Comparison of ENCODE assay signal across 9 mouse cellular contexts in the genomic region with DNA sequence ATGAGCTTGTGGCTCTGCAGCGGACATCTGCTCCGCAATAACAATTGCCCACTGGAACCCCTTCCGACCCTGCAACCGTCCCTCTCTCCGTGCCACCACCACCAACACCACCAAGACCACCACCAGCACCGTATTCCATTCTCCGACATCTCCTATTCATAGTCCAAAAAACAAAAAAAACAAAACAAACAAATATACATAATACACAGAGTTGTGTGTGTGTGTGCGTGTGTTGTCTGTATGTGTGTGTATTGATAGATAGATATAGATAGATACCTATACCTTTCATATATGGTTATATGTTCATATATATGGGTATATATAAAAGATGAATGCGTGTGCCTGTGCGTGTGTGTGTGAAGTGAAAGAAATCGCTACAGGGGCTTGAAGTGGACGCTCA. TPM values are rescaled to one million over a fixed set of nuclear protein-coding genes. Genes with fewer than 3 reads are reported as not detected.
DNase-seq lines count a peak whose midpoint lies in the region; ATAC-seq and TF ChIP-seq lines count a peak whose summit lies in the region.
"Not testable (repeated sequence)": the region's sequence is repeated elsewhere in the genome, so short reads cannot be mapped to it uniquely, and the experiment has no call there.
"Had no signal": no experiment of that assay in that cellular context is flagged by ENCODE, and none has a peak within 500 bp of the region (broad histone marks: within the 10 kb centered on the region; RNA-seq: fewer than 3 reads in every experiment).

No protein-coding gene starts in this region.

- H3K9me3 ChIP-seq in embryonic facial prominence, embryonic 10.5 days; forebrain, embryonic 14.5 days (replicated peaks; ENCODE audit: control insufficient read depth, low read length); heart, embryonic 14.5 days (ENCODE audit: control insufficient read depth, low read length); hindbrain, embryonic 15.5 days; kidney, embryonic 16.5 days (ENCODE audit: low read length); lung, embryonic 14.5 days (ENCODE audit: low read depth, low read length); midbrain, embryonic 15.5 days; stomach, embryonic 14.5 days (ENCODE audit: control insufficient read depth, low read depth, low read length): not testable (repeated sequence)

- H3K4me2 ChIP-seq in forebrain, embryonic 14.5 days (ENCODE audit: low read length): 0 out of 2 replicates have a peak overlapping the region, but pooled peaks have one; percentile 28
- peak overlapping the region; percentile 46 for H3K4me2 ChIP-seq in heart, embryonic 14.5 days (ENCODE audit: low read length)
- H3K4me2 ChIP-seq in hindbrain, embryonic 15.5 days: peak overlapping the region; percentile 47
- H3K4me2 ChIP-seq in kidney, embryonic 16.5 days (replicated peaks; ENCODE audit: low read depth, low read length): peak overlapping the region; percentile 30; the same call in 1 of the 2 replicates
- H3K4me2 ChIP-seq in lung, embryonic 14.5 days: peak overlapping the region; percentile 39; the same call in 1 of the 2 replicates
- H3K4me2 ChIP-seq in midbrain, embryonic 15.5 days: peak overlapping the region; percentile 44
- H3K4me2 ChIP-seq in stomach, embryonic 14.5 days (replicated peaks; ENCODE audit: low read depth, low read length): 0 out of 2 replicates have a peak overlapping the region, but pooled peaks have one; percentile 5

- H3K4me1 ChIP-seq in embryonic facial prominence, embryonic 10.5 days; forebrain, embryonic 14.5 days (ENCODE audit: control insufficient read depth, insufficient read depth, low read length); heart, embryonic 14.5 days (ENCODE audit: control insufficient read depth in 2 of 2, insufficient read depth in 2 of 2, low read length in 2 of 2); hindbrain, embryonic 15.5 days (replicated peaks); kidney, embryonic 16.5 days (ENCODE audit: insufficient read depth, low read length); lung, embryonic 14.5 days (ENCODE audit: insufficient read depth); midbrain, embryonic 15.5 days; stomach, embryonic 14.5 days (ENCODE audit: control insufficient read depth, insufficient read depth, low read length): not testable (repeated sequence)

- ATAC-seq in forebrain, embryonic 14.5 days; heart, embryonic 14.5 days (ENCODE audit: insufficient number of reproducible peaks, insufficient read depth, low FRiP score, low read depth); hindbrain, embryonic 15.5 days (ENCODE audit: low FRiP score, low read depth); kidney, embryonic 16.5 days (ENCODE audit: low FRiP score, low TSS enrichment); lung, embryonic 14.5 days (ENCODE audit: insufficient read depth); midbrain, embryonic 15.5 days (replicated peaks); stomach, embryonic 14.5 days (ENCODE audit: insufficient number of reproducible peaks, insufficient read depth, low FRiP score, low read depth): not testable (repeated sequence)

- DNase-seq in embryonic facial prominence, embryonic 10.5 days (ENCODE audit: low spot score); forebrain, embryonic 14.5 days (ENCODE audit: low spot score); lung, embryonic 14.5 days: not testable (repeated sequence)

- H3K9ac ChIP-seq in forebrain, embryonic 14.5 days (ENCODE audit: low read length); heart, embryonic 14.5 days (ENCODE audit: low read length); hindbrain, embryonic 15.5 days; kidney, embryonic 16.5 days (replicated peaks; ENCODE audit: low read length); lung, embryonic 14.5 days; midbrain, embryonic 15.5 days; stomach, embryonic 14.5 days (replicated peaks; ENCODE audit: low read depth, low read length): not testable (repeated sequence)

- peaks cover 51% of the 10 kb centered on the region for H3K27me3 ChIP-seq in embryonic facial prominence, embryonic 10.5 days (replicated peaks; ENCODE audit: low read depth, poor library complexity, severe bottlenecking)
- peaks cover 15% of the 10 kb centered on the region for H3K27me3 ChIP-seq in forebrain, embryonic 14.5 days (replicated peaks; ENCODE audit: control insufficient read depth, insufficient read depth, low read length)
- H3K27me3 ChIP-seq in heart, embryonic 14.5 days (ENCODE audit: control insufficient read depth, insufficient read depth, low read length): peaks cover 11% of the 10 kb centered on the region
- peaks cover 21% of the 10 kb centered on the region for H3K27me3 ChIP-seq in hindbrain, embryonic 15.5 days
- peaks cover 21% of the 10 kb centered on the region for H3K27me3 ChIP-seq in kidney, embryonic 16.5 days (ENCODE audit: insufficient read depth, low read length)
- peaks cover 24% of the 10 kb centered on the region for H3K27me3 ChIP-seq in lung, embryonic 14.5 days (ENCODE audit: insufficient read depth, low read length)
- peaks cover 20% of the 10 kb centered on the region for H3K27me3 ChIP-seq in midbrain, embryonic 15.5 days (replicated peaks)
- not testable (repeated sequence) for H3K27me3 ChIP-seq in stomach, embryonic 14.5 days (ENCODE audit: control insufficient read depth, insufficient read depth, low read length)

- H3K36me3 ChIP-seq in embryonic facial prominence, embryonic 10.5 days (replicated peaks); forebrain, embryonic 14.5 days (ENCODE audit: control insufficient read depth, insufficient read depth, low read length); heart, embryonic 14.5 days (ENCODE audit: control insufficient read depth, insufficient read depth, low read length); hindbrain, embryonic 15.5 days; kidney, embryonic 16.5 days (ENCODE audit: insufficient read depth, low read length); lung, embryonic 14.5 days (ENCODE audit: insufficient read depth); midbrain, embryonic 15.5 days (replicated peaks); stomach, embryonic 14.5 days (ENCODE audit: control insufficient read depth, insufficient read depth, low read length): not testable (repeated sequence)

- not testable (repeated sequence) for H3K27ac ChIP-seq in embryonic facial prominence, embryonic 10.5 days (replicated peaks); forebrain, embryonic 14.5 days (ENCODE audit: low read depth, low read length); heart, embryonic 14.5 days (replicated peaks in 1 of 2; ENCODE audit: control insufficient read depth in 1 of 2, insufficient read depth in 1 of 2, low read depth in 2 of 2, low read length in 2 of 2); hindbrain, embryonic 15.5 days (replicated peaks); kidney, embryonic 16.5 days (ENCODE audit: low read length); lung, embryonic 14.5 days (ENCODE audit: low read depth); midbrain, embryonic 15.5 days; stomach, embryonic 14.5 days (ENCODE audit: low read length)

- peak overlapping the region; percentile 27; the same call in 1 of the 2 replicates for H3K4me3 ChIP-seq in embryonic facial prominence, embryonic 10.5 days
- H3K4me3 ChIP-seq in forebrain, embryonic 14.5 days (ENCODE audit: low read depth, low read length): 0 out of 2 replicates have a peak overlapping the region, but pooled peaks have one; percentile 4
- H3K4me3 ChIP-seq in heart, embryonic 14.5 days (ENCODE audit: control insufficient read depth in 1 of 2, insufficient read depth in 1 of 2, low read depth in 1 of 2, low read length in 2 of 2): peak overlapping the region in 1 of 2 experiments; percentile 16; a peak in 1 of 4 replicates
- peak overlapping the region; percentile 26 for H3K4me3 ChIP-seq in hindbrain, embryonic 15.5 days
- H3K4me3 ChIP-seq in kidney, embryonic 16.5 days (ENCODE audit: low read length): not testable (repeated sequence)
- peak overlapping the region; percentile 18; the same call in 1 of the 2 replicates for H3K4me3 ChIP-seq in lung, embryonic 14.5 days (ENCODE audit: low read depth, low read length)
- peak overlapping the region; percentile 18 for H3K4me3 ChIP-seq in midbrain, embryonic 15.5 days
- 0 out of 2 replicates have a peak overlapping the region, but pooled peaks have one; percentile 6 for H3K4me3 ChIP-seq in stomach, embryonic 14.5 days (ENCODE audit: low read depth, low read length)

- not testable (repeated sequence) for TF ChIP-seq CTCF in lung, embryonic 14.5 days (IDR thresholded peaks at IDR 0.05; ENCODE audit: low read depth)

- 24% methylated on average over 12 of the region's 12 CpGs for WGBS in embryonic facial prominence, embryonic 10.5 days
- 27% methylated on average over 11 of the region's 12 CpGs for WGBS in forebrain, embryonic 14.5 days
- WGBS in heart, embryonic 14.5 days: 22% methylated on average over 12 of the region's 12 CpGs
- 24% methylated on average over 11 of the region's 12 CpGs for WGBS in hindbrain, embryonic 15.5 days
- 22% methylated on average over 11 of the region's 12 CpGs for WGBS in kidney, embryonic 16.5 days
- 23% methylated on average over 11 of the region's 12 CpGs for WGBS in lung, embryonic 14.5 days
- 20% methylated on average over 12 of the region's 12 CpGs for WGBS in midbrain, embryonic 15.5 days
- WGBS in stomach, embryonic 14.5 days: 18% methylated on average over 12 of the region's 12 CpGs

RNA-seq across cellular contexts. Expression of a gene that starts 13.7 kb away (rescaled TPM):
- 3.8 and 5.5 TPM in 2 replicates for polyA plus RNA-seq in embryonic facial prominence, embryonic 10.5 days (2016; fragmentation: Nextera tagmentation; extraction: Ambion mirVana)
- polyA plus RNA-seq in forebrain, embryonic 14.5 days (2014; fragmentation: Nextera tagmentation; extraction: Ambion mirVana): 8.3 and 11.5 TPM in 2 replicates
- 9.7 and 9.8 TPM in 2 replicates for polyA plus RNA-seq in heart, embryonic 14.5 days (2014; fragmentation: Nextera tagmentation; extraction: Ambion mirVana)
- polyA plus RNA-seq in hindbrain, embryonic 15.5 days (2015; fragmentation: Nextera tagmentation; extraction: Ambion mirVana): 9.6 and 12.3 TPM in 2 replicates
- 8.8 and 9.0 TPM in 2 replicates for polyA plus RNA-seq in kidney, embryonic 16.5 days (2015; fragmentation: Nextera tagmentation; extraction: Ambion mirVana)
- polyA plus RNA-seq in lung, embryonic 14.5 days (2014; fragmentation: Nextera tagmentation; extraction: Ambion mirVana): 10.8 and 14.3 TPM in 2 replicates
- 10.7 and 11.7 TPM in 2 replicates for polyA plus RNA-seq in midbrain, embryonic 15.5 days (2015; fragmentation: Nextera tagmentation; extraction: Ambion mirVana)
- polyA plus RNA-seq in stomach, embryonic 14.5 days (2014; fragmentation: Nextera tagmentation; extraction: Ambion mirVana): 11.1 and 14.8 TPM in 2 replicates
- polyA plus RNA-seq: erythroblast, embryonic 14.5 days had no signal

RNA-seq across cellular contexts. Expression of a gene that starts 35.3 kb away (rescaled TPM):
- polyA plus RNA-seq in embryonic facial prominence, embryonic 10.5 days (2016; fragmentation: Nextera tagmentation; extraction: Ambion mirVana): 1.1 and 2.0 TPM in 2 replicates
- polyA plus RNA-seq in forebrain, embryonic 14.5 days (2014; fragmentation: Nextera tagmentation; extraction: Ambion mirVana): 7.2 and 8.8 TPM in 2 replicates
- 3.0 and 4.7 TPM in 2 replicates for polyA plus RNA-seq in heart, embryonic 14.5 days (2014; fragmentation: Nextera tagmentation; extraction: Ambion mirVana)
- 7.7 and 14.1 TPM in 2 replicates for polyA plus RNA-seq in hindbrain, embryonic 15.5 days (2015; fragmentation: Nextera tagmentation; extraction: Ambion mirVana)
- 2.9 and 3.0 TPM in 2 replicates for polyA plus RNA-seq in kidney, embryonic 16.5 days (2015; fragmentation: Nextera tagmentation; extraction: Ambion mirVana)
- polyA plus RNA-seq in lung, embryonic 14.5 days (2014; fragmentation: Nextera tagmentation; extraction: Ambion mirVana): 2.0 and 2.2 TPM in 2 replicates
- 6.5 and 9.0 TPM in 2 replicates for polyA plus RNA-seq in midbrain, embryonic 15.5 days (2015; fragmentation: Nextera tagmentation; extraction: Ambion mirVana)
- polyA plus RNA-seq in stomach, embryonic 14.5 days (2014; fragmentation: Nextera tagmentation; extraction: Ambion mirVana): 2.6 and 2.8 TPM in 2 replicates

RNA-seq across cellular contexts. Expression of a gene that starts 59.7 kb away (rescaled TPM):
- 0.31 TPM in 1 of 2 replicates, not detected in the other for polyA plus RNA-seq in embryonic facial prominence, embryonic 10.5 days (2016; fragmentation: Nextera tagmentation; extraction: Ambion mirVana)
- 0.41 and 0.50 TPM in 2 replicates for polyA plus RNA-seq in forebrain, embryonic 14.5 days (2014; fragmentation: Nextera tagmentation; extraction: Ambion mirVana)
- polyA plus RNA-seq in heart, embryonic 14.5 days (2014; fragmentation: Nextera tagmentation; extraction: Ambion mirVana): 1.0 and 1.5 TPM in 2 replicates
- 0.27 and 1.0 TPM in 2 replicates for polyA plus RNA-seq in hindbrain, embryonic 15.5 days (2015; fragmentation: Nextera tagmentation; extraction: Ambion mirVana)
- 0.87 and 1.3 TPM in 2 replicates for polyA plus RNA-seq in kidney, embryonic 16.5 days (2015; fragmentation: Nextera tagmentation; extraction: Ambion mirVana)
- polyA plus RNA-seq in lung, embryonic 14.5 days (2014; fragmentation: Nextera tagmentation; extraction: Ambion mirVana): 0.35 and 0.47 TPM in 2 replicates
- 0.53 and 0.54 TPM in 2 replicates for polyA plus RNA-seq in midbrain, embryonic 15.5 days (2015; fragmentation: Nextera tagmentation; extraction: Ambion mirVana)
- polyA plus RNA-seq in stomach, embryonic 14.5 days (2014; fragmentation: Nextera tagmentation; extraction: Ambion mirVana): 0.74 and 0.91 TPM in 2 replicates
- polyA plus RNA-seq: erythroblast, embryonic 14.5 days had no signal
